Mouse (Mus musculus): Measurements from ENCODE around the gene Psmd13.
"Not testable (repeated sequence)": the region's sequence is repeated elsewhere in the genome, so short reads cannot be mapped to it uniquely, and the experiment has no call there.

The Psmd13 gene

DNA sequence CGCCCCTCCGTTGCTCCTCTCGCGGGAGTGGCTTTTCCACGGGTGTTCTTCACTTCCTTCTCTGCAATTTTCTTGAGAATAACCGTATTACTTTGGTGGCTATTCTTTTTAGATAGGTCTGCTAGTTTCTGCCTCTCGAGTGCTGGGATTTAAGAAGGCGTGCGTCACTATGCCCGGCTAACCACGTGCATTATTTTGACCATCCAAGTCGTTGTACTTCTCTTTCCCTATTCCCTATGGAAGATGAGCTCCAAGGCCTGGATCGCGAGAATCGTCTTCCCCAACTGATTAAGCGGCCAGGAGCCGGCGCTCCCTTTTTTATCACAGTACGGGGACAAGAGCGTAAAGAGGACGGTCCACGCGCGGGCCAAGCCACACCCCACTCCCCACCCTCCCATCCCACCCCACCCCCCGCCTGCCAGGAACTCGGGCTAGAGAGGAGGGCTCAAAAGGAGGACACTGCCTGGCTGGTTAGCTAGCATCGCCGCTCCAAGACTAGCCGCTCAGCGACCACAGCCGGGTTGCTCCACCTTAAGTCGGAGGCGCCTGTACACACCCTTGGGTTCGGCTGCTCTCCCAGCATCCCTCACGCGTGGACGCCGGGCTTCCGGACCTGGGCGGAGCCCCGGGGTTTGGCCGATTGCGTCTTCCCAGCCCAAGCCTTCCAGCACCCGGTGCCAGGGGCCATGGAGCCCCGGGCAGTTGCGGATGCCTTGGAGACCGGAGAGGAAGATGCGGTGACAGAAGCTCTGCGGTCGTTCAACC is 24.8 kb upstream of the Psmd13 start, which contains the start of gene Ric8a:
Gene Ric8a (plus strand): TSS at position 173 of the 765 bp plus-strand sequence.
- peak; percentile 87 for DNase-seq

- DNase-seq, result no peak
Observed at GRCm38 (mm10) chr7:140857550-140858505, 23.9 kb upstream of the Psmd13 start, which contains the start of gene Bet1l. Gene Bet1l, minus strand, starts transcription at chr7:140857577.

DNA sequence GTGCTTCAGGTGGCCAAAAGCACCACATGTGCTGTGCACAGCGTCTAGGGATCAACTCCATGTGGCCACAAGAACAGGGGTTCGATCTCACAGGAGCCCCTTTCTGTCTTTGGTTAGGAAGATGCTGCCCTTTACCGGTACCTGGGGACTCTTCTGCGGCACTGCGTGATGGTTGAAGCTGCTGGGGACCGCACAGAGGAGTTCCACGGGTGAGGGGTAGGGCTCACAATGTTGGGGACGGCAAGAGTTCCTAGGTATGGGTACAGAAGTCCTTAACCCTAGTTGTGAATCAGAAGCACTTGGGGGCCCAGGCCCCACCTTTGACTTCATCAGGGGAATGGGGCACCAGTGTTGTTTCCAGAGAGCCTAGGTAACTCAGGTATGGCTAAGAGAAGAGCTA is 23.0 kb upstream of the Psmd13 start:
- DNase-seq, result no peak

DNA sequence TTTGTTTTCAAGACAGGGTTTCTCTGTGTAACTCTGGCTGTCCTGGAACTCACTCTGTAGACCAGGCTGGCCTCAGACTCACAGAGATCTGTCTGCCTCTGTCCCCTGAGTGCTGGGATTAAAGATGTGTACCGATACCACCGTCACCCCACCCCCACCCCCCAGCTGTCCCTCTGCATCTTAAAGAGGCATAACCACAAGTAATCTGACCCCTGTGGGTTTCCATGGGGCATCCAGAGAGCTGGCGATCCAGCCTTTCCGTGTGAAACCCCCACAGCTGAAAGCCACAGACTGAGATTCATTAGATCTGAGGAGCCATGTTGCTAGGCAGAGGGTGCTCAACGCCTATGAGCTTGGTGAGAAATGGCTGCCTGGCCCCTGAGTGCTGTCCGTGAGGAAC is 21.8 kb upstream of the Psmd13 start:
- no peak for DNase-seq

DNA sequence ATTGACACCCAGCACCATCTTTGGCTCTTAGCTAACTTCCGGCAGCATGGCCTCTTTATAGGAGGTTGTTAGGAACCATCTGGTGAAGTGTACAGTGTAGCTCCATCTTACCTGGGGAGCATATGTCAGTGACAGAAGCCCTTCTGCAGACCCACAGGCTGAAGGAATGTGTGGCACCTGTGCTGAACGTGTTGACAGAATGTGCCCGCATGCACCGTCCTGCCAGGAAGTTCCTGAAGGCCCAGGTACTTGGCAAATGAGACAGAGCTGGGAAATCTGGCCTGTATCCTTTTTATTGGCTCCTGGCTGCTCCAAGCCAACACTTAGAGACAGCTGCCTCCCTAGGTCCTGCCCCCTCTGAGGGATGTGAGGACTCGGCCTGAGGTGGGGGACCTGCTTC is 21.0 kb upstream of the Psmd13 start:
- no peak for DNase-seq

- no peak for DNase-seq
Observed at GRCm38 (mm10) chr7:140864761-140865160, 17.0 kb upstream of the Psmd13 start.

DNA sequence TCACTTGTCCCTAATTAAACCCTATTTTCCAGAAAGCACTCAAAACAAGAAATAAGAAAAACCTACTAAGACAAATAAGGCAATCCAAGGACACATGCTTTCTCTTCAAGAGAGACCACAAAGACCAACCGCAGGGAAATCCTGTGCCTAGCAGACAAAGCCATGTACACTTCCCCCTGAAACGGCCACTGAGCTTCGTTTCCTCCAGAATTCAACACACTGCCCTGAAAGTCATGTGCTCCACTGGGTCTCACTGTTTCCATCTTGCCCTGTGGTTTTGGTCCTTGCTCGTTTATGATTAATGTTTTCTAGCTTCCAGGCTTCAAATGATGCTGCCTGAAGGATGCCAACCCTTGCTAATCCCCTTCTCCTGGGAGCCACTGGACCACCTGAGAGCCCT is 7.5 kb upstream of the Psmd13 start:
- no peak for DNase-seq

DNA sequence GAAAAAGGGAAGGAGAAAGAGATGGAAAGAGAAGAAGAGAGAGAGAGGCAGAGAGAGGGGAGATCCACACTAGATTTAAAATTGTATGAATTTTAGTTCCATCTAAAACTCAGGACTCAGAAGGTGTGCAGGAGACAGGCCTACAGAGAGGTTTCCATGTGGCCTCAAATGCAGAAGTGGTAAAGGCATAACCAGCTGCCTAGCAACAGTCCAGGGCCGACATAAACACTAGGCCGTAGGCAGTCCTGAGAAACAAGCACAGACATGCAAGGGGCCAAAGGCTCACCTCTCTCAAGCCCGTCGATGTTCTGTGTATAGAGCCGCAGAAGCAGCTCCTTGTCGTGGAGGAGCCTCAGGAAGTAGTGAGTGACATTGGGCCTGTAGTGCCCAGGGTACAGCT is 4.4 kb upstream of the Psmd13 start:
- no peak for DNase-seq

- DNase-seq, result no peak
Observed at GRCm38 (mm10) chr7:140879355-140879754, 2.4 kb upstream of the Psmd13 start.

DNA sequence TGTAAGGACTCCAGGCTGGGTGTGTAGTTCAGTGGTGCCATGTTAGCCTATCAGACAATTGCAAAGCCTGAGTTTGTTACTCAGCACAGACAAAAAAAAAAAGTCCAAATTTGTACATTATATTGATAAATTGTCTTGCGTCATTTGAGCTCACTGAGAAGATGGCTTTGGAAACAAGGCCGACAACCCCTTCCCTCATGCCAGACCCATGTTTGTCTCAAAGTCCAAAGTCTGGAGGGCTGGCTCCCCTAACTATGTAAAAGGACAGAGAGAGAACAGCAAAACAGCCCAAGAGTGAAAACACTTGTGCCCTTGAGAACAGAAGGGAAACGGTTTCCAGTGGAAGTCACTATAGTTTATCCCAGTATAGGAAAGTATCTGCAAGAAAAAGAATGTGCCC is 1.3 kb upstream of the Psmd13 start:
- DNase-seq, result no peak

- no peak for DNase-seq
Observed at GRCm38 (mm10) chr7:140880865-140881515, 778 bp upstream of the Psmd13 start.

DNA sequence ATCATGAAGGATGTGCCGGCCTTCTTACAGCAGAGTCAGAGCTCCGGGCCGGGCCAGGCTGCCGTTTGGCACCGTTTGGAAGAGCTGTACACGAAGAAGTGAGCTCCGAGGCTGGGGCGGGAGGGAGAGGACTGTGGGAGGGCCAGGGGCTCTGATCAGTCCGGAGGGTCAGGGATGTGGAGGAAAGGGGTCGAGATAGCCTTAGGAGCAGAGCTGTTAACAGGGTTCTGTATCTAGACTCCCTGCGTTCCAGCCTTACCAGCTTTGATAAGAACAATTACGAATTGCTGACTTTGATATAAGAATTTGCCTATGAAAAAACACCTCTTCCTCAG is 668 bp downstream of the Psmd13 start:
- DNase-seq, result no peak

DNA sequence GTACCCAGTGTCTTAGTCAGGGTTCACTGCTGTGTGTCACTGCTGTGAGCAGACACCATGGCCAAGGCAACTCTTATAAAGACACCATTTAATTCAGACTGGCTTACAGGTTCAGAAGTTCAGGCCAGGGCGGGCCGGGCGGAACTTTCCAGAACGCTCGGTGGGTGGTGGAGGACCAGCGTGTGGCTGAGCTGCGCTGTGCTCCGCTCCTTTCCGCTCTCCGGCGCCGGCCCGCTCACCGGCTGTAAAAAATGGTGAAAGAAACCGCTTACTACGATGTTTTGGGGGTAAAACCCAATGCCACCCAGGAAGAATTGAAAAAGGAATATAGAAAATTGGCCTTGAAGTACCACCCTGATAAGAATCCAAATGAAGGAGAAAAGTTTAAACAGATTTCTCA is 8.9 kb downstream of the Psmd13 start:
- not testable (repeated sequence) for DNase-seq

GRCm38 (mm10) chr7:140894031-140894430 is 12.3 kb downstream of the Psmd13 start:
- no peak for DNase-seq

GRCm38 (mm10) chr7:140894611-140895010 is 12.8 kb downstream of the Psmd13 start:
- DNase-seq, result no peak

- DNase-seq, result no peak
Observed at GRCm38 (mm10) chr7:140897863-140898262, 16.1 kb downstream of the Psmd13 start.

DNA sequence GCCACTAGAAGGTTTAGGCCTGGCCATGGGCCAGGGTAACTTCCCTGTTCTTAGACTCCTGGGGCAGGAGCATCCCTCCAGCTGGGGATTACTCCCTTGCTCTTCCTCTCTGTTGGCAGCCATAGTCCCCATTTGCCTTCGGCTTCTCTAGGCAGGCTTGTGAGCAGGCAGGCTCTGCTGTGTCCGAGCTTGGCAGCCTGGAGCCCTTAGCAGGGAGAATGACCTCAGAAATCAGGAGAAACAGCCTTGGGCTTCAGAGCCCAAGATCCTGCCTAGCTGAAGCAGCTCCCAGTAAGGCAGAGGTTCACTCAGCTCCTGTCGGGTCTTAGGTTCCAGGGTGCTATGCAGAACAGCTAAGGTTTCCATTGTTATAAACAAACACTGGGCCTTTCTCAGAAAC is 17.4 kb downstream of the Psmd13 start:
- no peak for DNase-seq

DNA sequence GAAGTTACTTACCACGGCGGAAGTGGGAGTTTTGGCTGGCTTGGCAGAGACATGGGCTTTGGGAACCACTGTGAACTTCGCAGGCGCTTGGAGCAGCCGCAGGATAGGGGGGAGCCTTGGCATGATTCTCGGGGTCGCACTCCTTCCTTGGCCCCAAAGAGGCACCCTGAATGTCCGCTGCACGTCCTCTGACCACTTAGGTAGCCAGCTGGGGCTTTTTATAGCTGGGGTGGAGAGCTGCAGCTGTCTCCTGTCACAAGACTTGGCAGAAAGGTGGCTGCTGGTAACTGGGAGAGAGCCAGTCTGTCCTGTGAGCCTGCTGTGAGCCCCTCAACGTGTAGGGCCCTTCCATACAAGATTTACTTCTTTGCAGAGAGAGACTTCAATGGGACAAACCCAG is 18.5 kb downstream of the Psmd13 start, which contains the start of gene Cox8b:
Gene Cox8b (minus strand): TSS at position 227 of the 400 bp plus-strand sequence.
- DNase-seq, result no peak

- DNase-seq, result no peak
Observed at GRCm38 (mm10) chr7:140902036-140902875, 20.5 kb downstream of the Psmd13 start.

DNA sequence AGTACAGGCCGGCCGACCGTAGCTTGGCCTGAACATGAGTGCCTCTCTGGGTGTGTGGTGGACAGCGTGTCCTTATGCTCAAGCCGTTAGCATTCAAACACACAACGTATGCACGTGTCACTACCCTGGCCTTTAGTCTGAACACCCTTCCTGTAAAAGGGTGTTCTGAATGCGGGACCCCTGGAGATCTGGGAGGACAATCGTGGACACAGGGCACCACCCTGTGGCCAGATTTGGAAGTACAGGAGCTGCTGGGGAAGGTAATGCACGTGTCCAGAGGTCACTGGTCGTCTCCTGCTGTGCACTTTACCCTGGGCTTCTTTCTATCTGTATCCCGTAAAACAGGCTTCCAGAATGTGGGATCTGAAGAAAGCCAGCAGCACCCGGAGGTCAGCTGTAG is 21.4 kb downstream of the Psmd13 start:
- peak; percentile 79 for DNase-seq

DNA sequence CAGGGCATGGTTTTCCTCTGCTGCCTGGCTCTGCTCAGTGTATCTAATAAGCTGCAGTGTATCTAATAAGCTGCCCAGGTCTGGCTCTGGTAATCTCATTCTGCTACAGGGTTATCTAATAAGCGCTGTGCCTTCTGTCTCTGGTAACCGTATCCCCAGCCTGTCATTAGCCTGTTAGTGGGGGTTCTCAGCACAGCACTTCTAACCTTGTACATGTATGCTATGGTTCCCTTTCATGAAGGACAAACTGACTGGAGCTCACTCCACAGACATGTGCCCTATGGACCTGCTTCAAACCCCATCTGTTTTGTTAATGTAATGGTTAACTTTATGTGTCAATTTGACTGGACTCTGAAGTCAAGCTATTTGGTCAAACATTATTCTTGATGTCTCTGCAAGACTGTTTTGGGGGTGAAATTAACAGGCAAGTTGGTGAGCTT is 23.9 kb downstream of the Psmd13 start:
- no peak for DNase-seq

GRCm38 (mm10) chr7:140907131-140907530 is 25.4 kb downstream of the Psmd13 start:
- DNase-seq, result no peak
